Mouse (Mus musculus): ENCODE measurements around the gene Prss33. TPM values are rescaled to one million over a fixed set of nuclear protein-coding genes. Genes with fewer than 3 reads are reported as not detected.

Gene Prss33
- polyA plus RNA-seq, 1 experiment from 2014 or later = not detected

GRCm38 (mm10) chr17:23853292-23853691 is 17.4 kb upstream of the Prss33 start:
- Histone ChIP-seq H3K27ac (replicated peaks) (no peak overlapping the region), H3K27me3 (replicated peaks) (no peaks in the 10 kb centered on the region), H3K4me2 (no peak overlapping the region), H3K9ac (no peak overlapping the region), H3K36me3 (no peaks in the 10 kb centered on the region), H3K9me3 (no peaks in the 10 kb centered on the region), H3K4me3 (no peak overlapping the region), H3K4me1 (peaks cover 8% of the 10 kb centered on the region)
- ATAC-seq (ENCODE audit: extremely low read depth, insufficient number of reproducible peaks, low FRiP score, low TSS enrichment) = no peak
- WGBS = 28% methylated on average over 5 of the region's 5 CpGs

DNA sequence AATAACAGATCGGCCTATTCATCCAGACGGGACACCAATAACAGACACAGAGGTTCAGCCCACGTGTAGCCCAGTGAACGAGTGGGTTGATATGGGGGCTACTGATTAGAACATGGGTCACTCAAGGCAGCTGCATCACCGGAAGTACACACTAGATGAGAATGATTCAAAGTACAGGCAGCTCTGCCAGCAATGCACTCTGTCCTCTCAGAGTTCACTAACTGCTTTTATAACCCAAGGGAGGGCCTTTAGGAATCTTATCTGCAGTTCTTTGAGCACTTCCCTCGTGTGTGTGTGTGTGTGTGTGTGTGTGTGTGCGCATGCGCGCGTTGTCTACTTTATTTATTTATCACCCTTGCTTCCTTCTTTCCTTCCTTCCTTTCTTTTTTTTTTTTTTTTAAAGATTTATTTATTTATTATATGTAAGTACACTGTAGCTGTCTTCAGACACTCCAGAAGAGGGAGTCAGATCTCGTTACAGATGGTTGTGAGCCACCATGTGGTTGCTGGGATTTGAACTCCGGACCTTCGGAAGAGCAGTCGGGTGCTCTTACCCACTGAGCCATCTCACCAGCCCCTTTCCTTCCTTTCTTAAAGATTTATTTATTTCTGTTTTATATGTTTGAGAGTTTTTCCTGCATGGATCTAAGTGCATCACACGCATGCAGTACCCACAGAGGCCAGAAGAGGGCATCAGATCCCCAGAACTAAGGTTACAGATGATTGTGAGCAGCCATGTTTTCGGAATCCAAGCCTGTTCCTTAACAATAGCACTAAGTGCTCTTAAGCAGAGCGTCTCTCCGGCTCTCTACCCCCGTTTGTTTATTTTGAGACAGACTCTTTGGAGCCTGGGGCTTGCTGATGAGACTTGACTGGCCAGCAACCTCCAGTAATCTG is 15.2 kb upstream of the Prss33 start:
- no peak for ATAC-seq (ENCODE audit: extremely low read depth, insufficient number of reproducible peaks, low FRiP score, low TSS enrichment)
- 44% methylated on average over 18 of the region's 19 CpGs for WGBS

GRCm38 (mm10) chr17:23850028-23850427 is 14.2 kb upstream of the Prss33 start:
- H3K27me3 ChIP-seq (replicated peaks) = no peaks in the 10 kb centered on the region
- H3K9me3 ChIP-seq = no peaks in the 10 kb centered on the region
- H3K4me2 ChIP-seq = no peak overlapping the region
- no peak overlapping the region for H3K27ac ChIP-seq (replicated peaks)
- no peaks in the 10 kb centered on the region for H3K36me3 ChIP-seq
- ATAC-seq (ENCODE audit: extremely low read depth, insufficient number of reproducible peaks, low FRiP score, low TSS enrichment) = no peak
- WGBS = 57% methylated on average over 2 of the region's 2 CpGs
- no peak overlapping the region for H3K9ac ChIP-seq
- no peak overlapping the region for H3K4me3 ChIP-seq
- peaks cover 8% of the 10 kb centered on the region for H3K4me1 ChIP-seq

More for the DNA sequence above, 15.2 kb upstream of the Prss33 start:
- Histone ChIP-seq H3K9ac (no peak overlapping the region), H3K9me3 (no peaks in the 10 kb centered on the region), H3K4me3 (no peak overlapping the region), H3K36me3 (no peaks in the 10 kb centered on the region), H3K4me1 (peaks cover 8% of the 10 kb centered on the region), H3K27ac (replicated peaks) (no peak overlapping the region), H3K4me2 (no peak overlapping the region), H3K27me3 (replicated peaks) (no peaks in the 10 kb centered on the region)

DNA sequence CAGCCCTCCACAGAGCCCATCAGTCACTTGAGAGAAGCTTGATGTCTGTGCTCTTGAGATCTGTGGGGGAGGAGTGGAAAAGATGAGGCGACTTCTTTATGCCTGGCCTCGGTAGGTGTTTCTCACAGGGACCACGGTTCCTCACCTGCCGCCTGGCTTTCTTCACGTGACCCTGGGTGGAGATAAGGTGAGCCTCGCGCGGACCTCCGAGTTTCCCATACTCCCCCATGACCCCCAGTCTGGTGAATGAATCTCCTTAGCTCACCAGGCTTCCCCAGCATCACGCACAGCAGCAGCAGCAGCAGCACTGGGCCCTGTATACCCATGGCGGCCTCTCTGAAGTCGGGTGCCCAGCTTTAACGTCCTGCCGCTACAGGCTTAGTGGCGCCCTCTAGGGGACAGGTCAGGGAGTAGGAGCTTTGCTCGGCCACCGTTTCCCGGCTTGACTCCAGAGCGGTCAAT is 8.0 kb upstream of the Prss33 start, which contains the start of the genes Prss32 and Prss41:
TSS of gene Prss32 (plus strand) at position 44 of the 462 bp plus-strand sequence.
TSS of gene Prss41 (minus strand) at position 361 of the 462 bp plus-strand sequence.
- Histone ChIP-seq H3K9me3 (no peaks in the 10 kb centered on the region), H3K4me1 (peaks cover 9% of the 10 kb centered on the region; the same call in 1 of the 2 replicates), H3K4me3 (peak within 1 kb of the TSS; percentile 24), H3K27ac (replicated peaks) (no peak within 1 kb of the TSS), H3K27me3 (replicated peaks) (peaks cover 13% of the 10 kb centered on the region), H3K36me3 (no peaks in the 10 kb centered on the region), H3K9ac (peak within 1 kb of the TSS; percentile 33; the same call in 1 of the 2 replicates), H3K4me2 (peak within 1 kb of the TSS; percentile 55)
- 7% methylated on average over 19 of the region's 19 CpGs for WGBS
- ATAC-seq (ENCODE audit: extremely low read depth, insufficient number of reproducible peaks, low FRiP score, low TSS enrichment) = no peak

DNA sequence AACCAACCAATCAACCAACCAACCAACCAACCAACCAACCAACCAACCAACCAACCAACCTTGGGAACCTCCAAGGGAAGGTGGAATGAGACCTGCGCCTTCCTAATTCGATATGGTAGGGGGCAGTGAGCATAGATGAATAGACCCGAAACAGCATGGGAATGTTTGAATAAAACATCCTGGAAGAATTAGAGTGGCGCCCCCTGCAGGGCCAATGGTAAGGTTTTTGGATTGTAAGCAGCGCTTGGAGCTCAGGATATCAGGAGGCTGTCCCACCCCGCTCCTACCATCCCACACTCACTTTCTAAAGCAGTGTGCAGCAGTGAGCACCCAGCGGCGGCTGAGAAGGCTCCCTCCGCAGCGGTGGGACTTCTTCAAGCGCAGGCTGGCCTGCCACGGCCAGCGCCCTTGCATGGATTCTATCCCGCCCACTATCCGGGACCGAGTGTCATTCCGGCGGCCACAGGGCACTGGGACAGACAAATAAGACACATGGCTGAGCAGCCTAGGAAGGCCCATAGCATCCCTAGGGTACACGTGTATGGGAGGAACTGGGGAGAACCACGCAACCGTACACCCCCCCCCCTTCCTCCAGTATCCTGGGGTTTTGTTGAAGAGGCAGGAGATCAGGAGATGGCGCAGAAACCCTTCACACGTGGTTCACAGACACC is 7.4 kb upstream of the Prss33 start:
- no peaks in the 10 kb centered on the region for H3K9me3 ChIP-seq
- H3K4me1 ChIP-seq = peaks cover 9% of the 10 kb centered on the region; the same call in 1 of the 2 replicates
- no peak for ATAC-seq (ENCODE audit: extremely low read depth, insufficient number of reproducible peaks, low FRiP score, low TSS enrichment)
- H3K9ac ChIP-seq = no peak overlapping the region
- no peaks in the 10 kb centered on the region for H3K36me3 ChIP-seq
- peak overlapping the region; percentile 55 for H3K4me2 ChIP-seq
- no peak overlapping the region for H3K27ac ChIP-seq (replicated peaks)
- WGBS = 37% methylated on average over 23 of the region's 23 CpGs
- peaks cover 13% of the 10 kb centered on the region for H3K27me3 ChIP-seq (replicated peaks)
- H3K4me3 ChIP-seq = peak overlapping the region; percentile 24; the same call in 1 of the 2 replicates

- no peaks in the 10 kb centered on the region for H3K36me3 ChIP-seq
- 27% methylated on average over 4 of the region's 4 CpGs for WGBS
- no peak for ATAC-seq (ENCODE audit: extremely low read depth, insufficient number of reproducible peaks, low FRiP score, low TSS enrichment)
Observed at GRCm38 (mm10) chr17:23841145-23841544, 5.3 kb upstream of the Prss33 start.

DNA sequence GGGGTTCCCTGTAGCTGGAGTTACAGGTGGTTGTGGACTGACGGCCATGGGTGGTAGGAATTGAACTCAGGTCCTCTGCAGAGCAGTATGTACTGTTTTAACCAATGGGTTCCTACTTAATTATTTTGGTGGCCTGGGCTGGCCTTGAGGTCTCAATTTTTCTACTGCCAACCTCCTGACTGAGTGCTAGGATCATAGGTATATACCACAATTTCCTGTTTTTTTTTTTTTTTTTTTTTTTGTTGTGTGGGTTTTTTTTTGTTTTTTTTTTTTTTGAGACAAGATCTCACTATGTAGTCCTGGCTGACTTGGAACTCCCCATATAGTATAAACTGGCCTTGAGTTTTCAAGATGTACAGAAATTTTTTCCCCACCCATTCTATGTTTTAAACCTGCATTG is 4.7 kb downstream of the Prss33 start:
- ATAC-seq (ENCODE audit: extremely low read depth, insufficient number of reproducible peaks, low FRiP score, low TSS enrichment) = no peak
- no peak overlapping the region for H3K27ac ChIP-seq (replicated peaks)
- no peak overlapping the region for H3K4me2 ChIP-seq
- peaks cover 61% of the 10 kb centered on the region for H3K27me3 ChIP-seq (replicated peaks)
- H3K4me1 ChIP-seq = peaks cover 22% of the 10 kb centered on the region
- H3K9me3 ChIP-seq = no peaks in the 10 kb centered on the region
- H3K9ac ChIP-seq = no peak overlapping the region
- peaks cover 13% of the 10 kb centered on the region for H3K36me3 ChIP-seq
- 88% methylated on average over 1 of the region's 1 CpGs for WGBS
- no peak overlapping the region for H3K4me3 ChIP-seq

More at GRCm38 (mm10) chr17:23841145-23841544, 5.3 kb upstream of the Prss33 start:
- Histone ChIP-seq H3K4me2 (no peak overlapping the region), H3K27ac (replicated peaks) (no peak overlapping the region), H3K9me3 (no peaks in the 10 kb centered on the region), H3K4me1 (peaks cover 9% of the 10 kb centered on the region; the same call in 1 of the 2 replicates), H3K9ac (no peak overlapping the region), H3K27me3 (replicated peaks) (peaks cover 26% of the 10 kb centered on the region), H3K4me3 (no peak overlapping the region)

DNA sequence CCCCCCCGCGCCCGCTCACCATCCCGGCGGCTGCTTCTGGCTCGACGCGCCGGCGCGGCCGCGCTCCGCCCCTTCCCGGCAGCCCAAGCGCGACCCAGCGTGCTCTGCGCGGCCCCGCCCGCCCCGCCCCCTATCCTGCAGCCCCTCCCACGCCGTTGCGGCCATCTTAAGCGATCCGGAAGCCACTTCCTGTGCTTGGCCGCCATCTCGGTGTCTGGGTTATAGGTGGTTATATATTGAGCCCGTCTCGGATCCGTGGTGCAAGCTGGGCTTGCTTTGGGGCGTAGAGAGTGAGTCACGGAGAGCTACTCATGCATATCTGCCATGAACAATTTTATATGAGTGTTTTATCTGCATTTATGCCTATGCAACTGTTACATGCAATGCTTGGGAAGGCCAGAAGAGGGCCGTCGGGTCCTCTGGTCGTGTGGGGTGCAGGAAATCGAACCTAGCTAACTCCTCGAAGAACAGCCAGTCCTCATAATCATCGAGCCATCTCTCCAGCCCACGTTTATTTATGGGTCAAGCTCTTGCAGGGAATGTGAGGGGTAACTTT is 6.7 kb downstream of the Prss33 start, which contains the start of gene Elob:
TSS of gene Elob (minus strand) at position 73 of the 556 bp plus-strand sequence.
- peak within 1 kb of the TSS; percentile 79 for H3K4me2 ChIP-seq
- peak within 1 kb of the TSS; percentile 92 for H3K27ac ChIP-seq (replicated peaks)
- under 1% methylated on average over 35 of the region's 42 CpGs for WGBS
- ATAC-seq (ENCODE audit: extremely low read depth, insufficient number of reproducible peaks, low FRiP score, low TSS enrichment) = peak; percentile 93
- H3K4me3 ChIP-seq = peak within 1 kb of the TSS; percentile 95
- H3K4me1 ChIP-seq = peaks cover 22% of the 10 kb centered on the region
- H3K27me3 ChIP-seq (replicated peaks) = peaks cover 41% of the 10 kb centered on the region
- H3K9me3 ChIP-seq = no peaks in the 10 kb centered on the region
- H3K36me3 ChIP-seq = peaks cover 34% of the 10 kb centered on the region
- peak within 1 kb of the TSS; percentile 95 for H3K9ac ChIP-seq

DNA sequence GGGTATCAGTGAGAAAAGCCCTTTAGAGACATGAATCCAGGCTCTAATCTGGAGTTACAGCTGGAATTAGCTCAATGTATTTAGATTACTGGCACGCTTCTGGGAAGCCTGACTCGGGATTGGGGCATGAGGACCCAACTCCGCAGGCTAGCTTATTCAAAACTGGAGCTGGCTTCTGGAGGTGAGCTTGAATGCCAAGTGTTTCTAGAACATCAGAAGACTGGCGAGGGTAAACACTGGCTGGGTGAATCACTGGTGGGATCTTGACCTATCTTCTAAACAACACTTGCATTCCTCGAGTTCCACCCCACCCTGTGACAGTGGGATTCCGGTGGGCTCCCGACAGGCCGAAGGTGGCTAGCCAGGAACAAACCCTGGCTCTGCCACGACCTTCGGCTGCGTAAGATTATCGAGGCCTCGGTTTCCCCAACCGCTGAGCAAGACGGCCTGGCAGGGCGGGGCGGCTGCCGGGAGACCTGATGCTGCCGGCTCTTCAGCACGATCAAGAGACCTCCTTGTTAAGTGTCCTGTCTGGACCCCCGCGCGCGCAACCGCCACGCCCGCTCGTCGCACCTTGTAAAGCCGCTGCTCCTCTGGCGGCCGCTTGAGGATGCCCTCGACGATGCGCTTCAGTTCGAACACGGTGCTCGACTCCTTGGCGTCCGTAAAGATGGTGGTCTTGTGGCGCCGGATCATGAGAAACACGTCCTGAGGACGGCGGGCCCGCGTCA is 7.4 kb downstream of the Prss33 start:
- Histone ChIP-seq H3K9me3 (no peaks in the 10 kb centered on the region), H3K36me3 (peaks cover 41% of the 10 kb centered on the region), H3K4me1 (peaks cover 22% of the 10 kb centered on the region), H3K27ac (replicated peaks) (peak overlapping the region; percentile 92), H3K4me2 (peak overlapping the region; percentile 79), H3K27me3 (replicated peaks) (peaks cover 34% of the 10 kb centered on the region), H3K9ac (peak overlapping the region; percentile 95), H3K4me3 (peak overlapping the region; percentile 95)
- WGBS = under 1% methylated on average over 47 of the region's 47 CpGs
- ATAC-seq (ENCODE audit: extremely low read depth, insufficient number of reproducible peaks, low FRiP score, low TSS enrichment) = peak; percentile 60

GRCm38 (mm10) chr17:23825591-23825990 is 10.3 kb downstream of the Prss33 start:
- no peak overlapping the region for H3K9ac ChIP-seq
- no peak overlapping the region for H3K4me3 ChIP-seq
- peaks cover 28% of the 10 kb centered on the region for H3K4me1 ChIP-seq
- 82% methylated on average over 4 of the region's 4 CpGs for WGBS
- no peaks in the 10 kb centered on the region for H3K9me3 ChIP-seq
- no peak for ATAC-seq (ENCODE audit: extremely low read depth, insufficient number of reproducible peaks, low FRiP score, low TSS enrichment)
- H3K4me2 ChIP-seq = no peak overlapping the region
- H3K27ac ChIP-seq (replicated peaks) = no peak overlapping the region
- H3K27me3 ChIP-seq (replicated peaks) = peaks cover 7% of the 10 kb centered on the region; the same call in 1 of the 2 replicates
- H3K36me3 ChIP-seq = peaks cover 69% of the 10 kb centered on the region

Measured in heart, embryonic 13.5 days (tissue).